Mouse (Mus musculus) heart, adult 2 months (tissue): ENCODE results near the gene Prkci.

ENCODE experiments used
- CTCF ChIP-seq: fragments of 200-600 bp; IDR thresholded peaks from 2 replicates; pipeline ENCODE4 v1.8.1; 2022; ENCODE audit warnings: antibody characterized with exemption, mild to moderate bottlenecking, moderate library complexity
- EP300 ChIP-seq: fragments of 200-500 bp; IDR thresholded peaks from 2 replicates; pipeline ENCODE4 v1.6.1; 2011; ENCODE audit warnings: low read depth, low read length, control low read depth; ENCODE audit not compliant: insufficient read depth

DNA sequence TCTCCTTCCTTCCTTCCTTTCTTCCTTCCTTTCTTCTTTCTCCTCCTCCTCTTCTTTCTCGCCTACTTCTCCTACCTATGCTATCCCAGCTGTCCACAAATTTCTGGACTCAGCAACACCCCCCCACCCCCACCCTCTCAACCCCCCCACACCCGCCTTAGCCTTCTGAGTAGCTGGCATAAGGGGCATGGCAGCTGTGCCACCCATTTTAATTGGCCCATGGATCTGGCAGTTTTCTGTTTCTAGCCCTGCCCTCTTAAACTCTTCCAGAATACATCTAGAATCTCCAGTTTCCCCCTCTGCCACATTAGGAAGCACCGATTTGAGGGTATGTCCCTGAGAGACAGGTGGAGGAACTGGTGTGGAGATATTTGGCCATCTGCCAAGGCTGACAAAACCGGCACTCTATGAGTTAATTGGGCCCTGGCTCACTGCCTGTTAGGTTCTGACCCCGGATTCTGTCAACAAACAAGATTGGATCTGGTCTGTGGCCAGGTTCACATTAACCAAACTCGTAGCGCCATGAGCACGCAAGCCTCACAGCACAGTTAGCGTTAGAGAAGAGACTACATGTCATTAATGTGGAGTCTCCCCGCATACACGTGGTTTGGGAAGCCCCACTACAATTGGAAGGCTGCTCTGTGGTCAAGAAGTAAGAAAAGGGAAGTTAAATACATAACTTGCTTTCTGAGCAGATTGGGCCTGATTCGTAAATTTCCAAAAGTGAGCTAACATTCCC is 88.1 kb downstream of the Prkci start:
- TF ChIP-seq CTCF: no peak
- no peak for TF ChIP-seq EP300
